Mouse (Mus musculus) megakaryocyte, embryonic 14.5 days (primary cell): ENCODE data around the gene Cmas.

Source experiments
- FLI1 ChIP-seq: IDR thresholded peaks from 2 replicates; pipeline ENCODE4 v1.6.1; 2012; ENCODE audit warnings: low read length, inconsistent platforms, mixed read lengths
- GATA1 ChIP-seq: IDR thresholded peaks from 3 replicates; pipeline ENCODE4 v1.6.1; 2012; ENCODE audit warnings: mixed read lengths, low read length, inconsistent platforms, borderline replicate concordance

DNA sequence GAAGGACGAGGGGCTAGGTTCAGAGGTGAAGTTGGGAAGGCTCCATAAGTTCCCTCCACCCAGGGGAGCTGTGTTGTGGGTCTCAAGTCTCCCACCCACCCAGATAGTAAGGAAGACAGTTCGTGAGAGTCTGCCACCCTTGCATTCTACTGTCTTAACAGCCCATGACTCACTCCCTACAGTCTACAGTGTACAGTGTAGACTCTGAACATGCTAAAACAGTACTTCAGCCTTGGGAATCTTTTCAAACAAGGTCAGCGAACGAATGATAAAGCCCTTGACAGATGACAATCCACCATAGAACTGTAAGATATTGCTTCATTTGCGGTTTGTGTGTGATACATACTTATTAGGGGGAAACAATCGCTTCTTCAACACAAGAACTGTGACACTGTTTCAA is 45.8 kb upstream of the Cmas start:
- no peak for TF ChIP-seq GATA1
- TF ChIP-seq FLI1: no peak
